Mouse (Mus musculus): Measurements from ENCODE around the gene Rps6ka1. TPM values are rescaled to one million over a fixed set of nuclear protein-coding genes. Genes with fewer than 3 reads are reported as not detected.

The Rps6ka1 gene
- polyA plus RNA-seq, 1 experiment from 2014 or later = 25.3 TPM

- H3K27me3 ChIP-seq (ENCODE audit: control insufficient read depth, insufficient read depth, low read length) = no peaks in the 10 kb centered on the region
- H3K4me2 ChIP-seq (replicated peaks) = no peak overlapping the region
- H3K4me3 ChIP-seq (replicated peaks; ENCODE audit: low read length) = no peak overlapping the region
- no peak overlapping the region for H3K9ac ChIP-seq
- no peak for ATAC-seq (ENCODE audit: low FRiP score)
- H3K9me3 ChIP-seq (ENCODE audit: control insufficient read depth, low read length) = no peaks in the 10 kb centered on the region
- H3K4me1 ChIP-seq (replicated peaks; ENCODE audit: control insufficient read depth, insufficient read depth, low read length) = no peaks in the 10 kb centered on the region
- no peaks in the 10 kb centered on the region for H3K36me3 ChIP-seq (replicated peaks; ENCODE audit: control insufficient read depth, insufficient read depth)
- 97% methylated on average over 6 of the region's 6 CpGs for whole genome bisulfite sequencing
- no peak overlapping the region for H3K27ac ChIP-seq
- DNase-seq (ENCODE audit: low spot score) = no peak
Measured at GRCm38 (mm10) chr4:133900352-133900751, 12.8 kb upstream of the Rps6ka1 start.

GRCm38 (mm10) chr4:133899241-133899800 is 11.7 kb upstream of the Rps6ka1 start:
- no peaks in the 10 kb centered on the region for H3K36me3 ChIP-seq (replicated peaks; ENCODE audit: control insufficient read depth, insufficient read depth)
- no peaks in the 10 kb centered on the region for H3K27me3 ChIP-seq (ENCODE audit: control insufficient read depth, insufficient read depth, low read length)
- WGBS = 78% methylated on average over 9 of the region's 9 CpGs
- H3K27ac ChIP-seq = no peak overlapping the region
- H3K4me1 ChIP-seq (replicated peaks; ENCODE audit: control insufficient read depth, insufficient read depth, low read length) = no peaks in the 10 kb centered on the region
- no peak overlapping the region for H3K4me3 ChIP-seq (replicated peaks; ENCODE audit: low read length)
- no peaks in the 10 kb centered on the region for H3K9me3 ChIP-seq (ENCODE audit: control insufficient read depth, low read length)
- DNase-seq (ENCODE audit: low spot score) (no peak), ATAC-seq (ENCODE audit: low FRiP score) (no peak)
- H3K4me2 ChIP-seq (replicated peaks) = no peak overlapping the region
- no peak overlapping the region for H3K9ac ChIP-seq

- H3K4me3 ChIP-seq (replicated peaks; ENCODE audit: low read length) = no peak overlapping the region
- DNase-seq (ENCODE audit: low spot score) (no peak), ATAC-seq (ENCODE audit: low FRiP score) (no peak)
- H3K9ac ChIP-seq = no peak overlapping the region
- no peaks in the 10 kb centered on the region for H3K36me3 ChIP-seq (replicated peaks; ENCODE audit: control insufficient read depth, insufficient read depth)
- no peak overlapping the region for H3K27ac ChIP-seq
- H3K4me1 ChIP-seq (replicated peaks; ENCODE audit: control insufficient read depth, insufficient read depth, low read length) = no peaks in the 10 kb centered on the region
- no peaks in the 10 kb centered on the region for H3K27me3 ChIP-seq (ENCODE audit: control insufficient read depth, insufficient read depth, low read length)
- WGBS = 18% methylated on average over 6 of the region's 6 CpGs
- H3K4me2 ChIP-seq (replicated peaks) = no peak overlapping the region
- no peaks in the 10 kb centered on the region for H3K9me3 ChIP-seq (ENCODE audit: control insufficient read depth, low read length)
Measured at GRCm38 (mm10) chr4:133898151-133898550, 10.6 kb upstream of the Rps6ka1 start.

GRCm38 (mm10) chr4:133897431-133897891 is 9.9 kb upstream of the Rps6ka1 start:
- ATAC-seq (ENCODE audit: low FRiP score) (no peak), DNase-seq (ENCODE audit: low spot score) (no peak)
- Histone ChIP-seq H3K9me3 (ENCODE audit: control insufficient read depth, low read length) (no peaks in the 10 kb centered on the region), H3K9ac (no peak overlapping the region), H3K4me2 (replicated peaks) (no peak overlapping the region), H3K36me3 (replicated peaks; ENCODE audit: control insufficient read depth, insufficient read depth) (no peaks in the 10 kb centered on the region), H3K27ac (no peak overlapping the region), H3K27me3 (ENCODE audit: control insufficient read depth, insufficient read depth, low read length) (no peaks in the 10 kb centered on the region), H3K4me1 (replicated peaks; ENCODE audit: control insufficient read depth, insufficient read depth, low read length) (no peaks in the 10 kb centered on the region), H3K4me3 (replicated peaks; ENCODE audit: low read length) (no peak overlapping the region)
- 60% methylated on average over 11 of the region's 11 CpGs for WGBS

GRCm38 (mm10) chr4:133896984-133897383 is 9.4 kb upstream of the Rps6ka1 start:
- Histone ChIP-seq H3K4me1 (replicated peaks; ENCODE audit: control insufficient read depth, insufficient read depth, low read length) (no peaks in the 10 kb centered on the region), H3K36me3 (replicated peaks; ENCODE audit: control insufficient read depth, insufficient read depth) (no peaks in the 10 kb centered on the region), H3K4me3 (replicated peaks; ENCODE audit: low read length) (no peak overlapping the region), H3K27ac (no peak overlapping the region), H3K27me3 (ENCODE audit: control insufficient read depth, insufficient read depth, low read length) (no peaks in the 10 kb centered on the region), H3K4me2 (replicated peaks) (no peak overlapping the region), H3K9me3 (ENCODE audit: control insufficient read depth, low read length) (no peaks in the 10 kb centered on the region), H3K9ac (no peak overlapping the region)
- ATAC-seq (ENCODE audit: low FRiP score) (no peak), DNase-seq (ENCODE audit: low spot score) (no peak)
- WGBS = 70% methylated on average over 1 of the region's 1 CpGs

GRCm38 (mm10) chr4:133896002-133896401 is 8.4 kb upstream of the Rps6ka1 start:
- WGBS = 98% methylated on average over 3 of the region's 3 CpGs
- ATAC-seq (ENCODE audit: low FRiP score) = no peak
- no peak overlapping the region for H3K4me3 ChIP-seq (replicated peaks; ENCODE audit: low read length)

GRCm38 (mm10) chr4:133887249-133887648 is 348 bp downstream of the Rps6ka1 start:
- under 1% methylated on average over 27 of the region's 32 CpGs for WGBS
- H3K4me2 ChIP-seq (replicated peaks) = peak overlapping the region; percentile 66
- no peaks in the 10 kb centered on the region for H3K36me3 ChIP-seq (replicated peaks; ENCODE audit: control insufficient read depth, insufficient read depth)
- no peak overlapping the region for H3K27ac ChIP-seq
- H3K9ac ChIP-seq = peak overlapping the region; percentile 84
- no peak for DNase-seq (ENCODE audit: low spot score)
- ATAC-seq (ENCODE audit: low FRiP score) = peak; percentile 57; the same call in 1 of the 2 replicates
- no peaks in the 10 kb centered on the region; the same call in 1 of the 2 replicates for H3K4me1 ChIP-seq (replicated peaks; ENCODE audit: control insufficient read depth, insufficient read depth, low read length)
- H3K9me3 ChIP-seq (ENCODE audit: control insufficient read depth, low read length) = no peaks in the 10 kb centered on the region
- H3K27me3 ChIP-seq (ENCODE audit: control insufficient read depth, insufficient read depth, low read length) = no peaks in the 10 kb centered on the region
- H3K4me3 ChIP-seq (replicated peaks; ENCODE audit: low read length) = peak overlapping the region; percentile 55

More at GRCm38 (mm10) chr4:133896002-133896401, 8.4 kb upstream of the Rps6ka1 start:
- no peaks in the 10 kb centered on the region for H3K9me3 ChIP-seq (ENCODE audit: control insufficient read depth, low read length)
- no peaks in the 10 kb centered on the region for H3K4me1 ChIP-seq (replicated peaks; ENCODE audit: control insufficient read depth, insufficient read depth, low read length)
- no peaks in the 10 kb centered on the region for H3K36me3 ChIP-seq (replicated peaks; ENCODE audit: control insufficient read depth, insufficient read depth)
- no peaks in the 10 kb centered on the region for H3K27me3 ChIP-seq (ENCODE audit: control insufficient read depth, insufficient read depth, low read length)
- no peak overlapping the region for H3K27ac ChIP-seq
- no peak overlapping the region for H3K9ac ChIP-seq
- no peak for DNase-seq (ENCODE audit: low spot score)
- no peak overlapping the region for H3K4me2 ChIP-seq (replicated peaks)

- H3K36me3 ChIP-seq (replicated peaks; ENCODE audit: control insufficient read depth, insufficient read depth) = no peaks in the 10 kb centered on the region
- no peak for ATAC-seq (ENCODE audit: low FRiP score)
- peak overlapping the region; percentile 84; the same call in 1 of the 2 replicates for H3K9ac ChIP-seq
- no peaks in the 10 kb centered on the region for H3K27me3 ChIP-seq (ENCODE audit: control insufficient read depth, insufficient read depth, low read length)
- no peaks in the 10 kb centered on the region; the same call in 1 of the 2 replicates for H3K4me1 ChIP-seq (replicated peaks; ENCODE audit: control insufficient read depth, insufficient read depth, low read length)
- DNase-seq (ENCODE audit: low spot score) = no peak
- no peaks in the 10 kb centered on the region for H3K9me3 ChIP-seq (ENCODE audit: control insufficient read depth, low read length)
- H3K27ac ChIP-seq = no peak overlapping the region
- 23% methylated on average over 10 of the region's 10 CpGs for WGBS
- H3K4me3 ChIP-seq (replicated peaks; ENCODE audit: low read length) = peak overlapping the region; percentile 55; the same call in 1 of the 2 replicates
- H3K4me2 ChIP-seq (replicated peaks) = peak overlapping the region; percentile 66
Measured at GRCm38 (mm10) chr4:133885991-133886501, 1.6 kb downstream of the Rps6ka1 start.

GRCm38 (mm10) chr4:133885331-133885730 is 2.3 kb downstream of the Rps6ka1 start:
- Histone ChIP-seq H3K9me3 (ENCODE audit: control insufficient read depth, low read length) (no peaks in the 10 kb centered on the region), H3K27me3 (ENCODE audit: control insufficient read depth, insufficient read depth, low read length) (no peaks in the 10 kb centered on the region), H3K27ac (no peak overlapping the region), H3K4me3 (replicated peaks; ENCODE audit: low read length) (no peak overlapping the region), H3K36me3 (replicated peaks; ENCODE audit: control insufficient read depth, insufficient read depth) (no peaks in the 10 kb centered on the region), H3K4me1 (replicated peaks; ENCODE audit: control insufficient read depth, insufficient read depth, low read length) (no peaks in the 10 kb centered on the region; the same call in 1 of the 2 replicates), H3K4me2 (replicated peaks) (no peak overlapping the region), H3K9ac (no peak overlapping the region)
- no peak for DNase-seq (ENCODE audit: low spot score)
- no peak for ATAC-seq (ENCODE audit: low FRiP score)
- WGBS = 82% methylated on average over 4 of the region's 4 CpGs

Data from hindbrain, embryonic 14.5 days (tissue).